Mouse (Mus musculus) spleen, adult 18-20 months (tissue): ENCODE data around the gene Myt1l.

ENCODE experiments used
- DNase-seq, 2 experiments: peaks; one replicate each; pipeline ENCODE4 v3.0.0; 2022; ENCODE audit warnings: mixed read lengths in 2 of 2

The Myt1l gene

DNA sequence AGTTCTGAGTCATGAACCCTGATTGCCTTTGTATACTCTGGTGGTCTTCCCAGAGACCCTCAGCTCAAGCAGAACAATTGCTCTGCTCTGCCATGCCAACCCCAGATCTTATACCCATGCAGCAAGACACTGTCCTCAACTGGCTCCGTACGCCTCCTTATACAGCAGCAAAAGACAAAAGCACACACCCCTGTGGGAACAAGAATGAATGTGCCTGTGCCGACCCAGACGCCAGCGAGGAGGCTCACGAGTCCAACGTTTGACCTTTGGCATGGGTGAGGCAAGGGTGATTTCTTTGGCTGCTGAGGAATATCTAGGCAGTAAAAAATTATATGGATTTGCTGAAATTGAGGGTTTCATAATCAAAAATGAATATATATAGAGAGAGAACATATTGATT, 143.8 kb downstream of the Myt1l start:
- no peak for DNase-seq

DNA sequence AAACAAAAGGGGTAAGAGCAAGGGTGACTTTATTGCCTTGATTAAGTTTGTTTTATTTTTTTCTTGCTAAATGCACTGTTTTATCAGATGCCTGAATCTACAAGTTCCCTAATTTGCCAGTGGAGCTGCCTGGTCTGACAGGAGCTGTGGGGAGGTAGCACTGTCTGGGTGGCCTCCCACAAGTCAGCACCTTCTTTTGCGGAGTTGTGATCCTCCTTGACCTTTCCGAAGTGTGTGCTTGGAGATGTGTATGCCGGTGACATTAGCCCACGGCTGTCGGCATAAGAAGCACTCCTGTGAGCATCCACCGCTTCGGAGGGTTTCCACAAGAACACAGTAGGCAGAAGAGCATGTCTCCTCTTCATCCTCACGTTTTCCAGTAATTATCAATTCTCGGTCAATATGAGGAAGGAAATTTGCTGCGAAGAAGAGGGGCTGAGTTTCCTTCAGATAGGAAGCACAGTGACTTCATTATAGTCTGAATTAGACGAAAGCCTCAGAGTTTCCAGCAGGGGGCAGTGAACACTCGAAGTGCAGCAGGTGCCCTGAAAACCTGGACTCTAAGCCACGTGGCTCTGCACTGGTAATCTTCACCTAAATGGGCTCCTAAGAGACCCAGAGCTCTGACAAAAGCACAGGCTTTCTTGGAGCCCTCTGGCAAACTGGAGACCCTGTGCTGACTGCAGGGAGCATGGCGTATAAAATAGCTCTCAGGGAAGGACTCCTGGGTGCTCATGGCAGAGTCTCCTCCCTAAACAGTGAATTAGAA, 147.6 kb downstream of the Myt1l start:
- DNase-seq = no peak

- DNase-seq = no peak
Observed at GRCm38 (mm10) chr12:29682384-29682783, 154.2 kb downstream of the Myt1l start.

- DNase-seq = no peak
Observed at GRCm38 (mm10) chr12:29682946-29683345, 154.8 kb downstream of the Myt1l start.

GRCm38 (mm10) chr12:29686241-29686640, 158.1 kb downstream of the Myt1l start:
- no peak for DNase-seq

GRCm38 (mm10) chr12:29691566-29691965, 163.4 kb downstream of the Myt1l start:
- DNase-seq = no peak

DNA sequence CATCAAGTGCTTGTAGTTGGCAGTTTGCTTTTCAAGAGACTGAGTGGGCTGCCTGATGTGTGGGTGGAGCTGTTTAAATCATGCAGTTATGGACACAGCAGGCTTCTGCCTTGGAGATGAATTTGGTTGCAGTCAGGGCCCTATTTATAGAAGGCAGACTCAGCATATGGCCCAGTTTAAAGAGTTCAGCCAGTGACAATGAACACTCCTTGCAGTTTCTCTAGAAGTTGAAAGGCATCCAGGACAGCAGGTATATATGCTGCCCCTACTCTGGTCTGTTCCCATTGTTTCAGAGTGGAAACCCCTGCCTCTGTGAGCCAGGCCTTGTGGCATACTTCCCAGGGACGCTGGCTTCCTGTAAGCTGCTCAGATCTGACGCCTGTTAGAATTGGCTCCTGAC, 167.0 kb downstream of the Myt1l start:
- no peak for DNase-seq

GRCm38 (mm10) chr12:29697526-29698500, 169.6 kb downstream of the Myt1l start:
- no peak for DNase-seq

GRCm38 (mm10) chr12:29698541-29698940, 170.4 kb downstream of the Myt1l start:
- no peak for DNase-seq

DNA sequence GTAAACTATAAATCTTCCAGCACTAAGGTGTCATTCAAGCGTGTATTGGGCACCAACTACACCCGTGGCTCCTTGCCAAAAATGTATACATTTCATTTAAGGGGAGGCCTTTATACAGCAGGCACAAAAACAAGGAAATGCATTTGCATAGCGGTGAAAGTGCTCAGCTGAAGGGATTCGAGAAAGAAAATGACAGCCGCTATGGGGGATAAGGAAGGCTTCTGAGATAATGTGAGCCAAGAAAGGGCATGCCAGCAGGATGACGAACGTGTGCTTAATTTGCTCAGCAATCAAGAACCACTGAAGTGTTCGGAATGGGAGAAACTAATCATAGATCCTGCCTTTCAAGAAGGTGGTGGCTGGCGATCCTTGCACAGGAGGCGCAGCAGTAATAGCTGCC, 170.8 kb downstream of the Myt1l start:
- DNase-seq = no peak

DNA sequence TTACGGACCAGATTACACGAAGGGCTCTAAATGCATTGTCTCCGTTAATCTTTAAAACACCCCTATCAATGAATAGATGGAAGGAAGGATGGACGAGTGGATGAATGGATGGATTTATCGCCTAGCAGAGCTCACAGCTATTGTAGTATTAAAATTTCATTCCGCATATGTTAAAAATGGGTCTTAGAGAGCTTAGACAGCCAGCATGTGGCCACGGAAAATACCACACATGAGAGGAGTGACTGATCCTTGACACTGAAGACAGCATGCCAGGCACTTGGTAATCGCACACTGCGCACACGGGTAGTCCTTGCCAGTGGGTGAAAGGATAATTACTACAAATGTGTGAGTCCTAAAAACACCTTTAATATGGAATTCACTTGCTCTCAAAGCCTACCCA, 171.2 kb downstream of the Myt1l start:
- DNase-seq = no peak

GRCm38 (mm10) chr12:29700026-29700425, 171.8 kb downstream of the Myt1l start:
- no peak for DNase-seq

GRCm38 (mm10) chr12:29701076-29701475, 172.9 kb downstream of the Myt1l start:
- no peak for DNase-seq

DNA sequence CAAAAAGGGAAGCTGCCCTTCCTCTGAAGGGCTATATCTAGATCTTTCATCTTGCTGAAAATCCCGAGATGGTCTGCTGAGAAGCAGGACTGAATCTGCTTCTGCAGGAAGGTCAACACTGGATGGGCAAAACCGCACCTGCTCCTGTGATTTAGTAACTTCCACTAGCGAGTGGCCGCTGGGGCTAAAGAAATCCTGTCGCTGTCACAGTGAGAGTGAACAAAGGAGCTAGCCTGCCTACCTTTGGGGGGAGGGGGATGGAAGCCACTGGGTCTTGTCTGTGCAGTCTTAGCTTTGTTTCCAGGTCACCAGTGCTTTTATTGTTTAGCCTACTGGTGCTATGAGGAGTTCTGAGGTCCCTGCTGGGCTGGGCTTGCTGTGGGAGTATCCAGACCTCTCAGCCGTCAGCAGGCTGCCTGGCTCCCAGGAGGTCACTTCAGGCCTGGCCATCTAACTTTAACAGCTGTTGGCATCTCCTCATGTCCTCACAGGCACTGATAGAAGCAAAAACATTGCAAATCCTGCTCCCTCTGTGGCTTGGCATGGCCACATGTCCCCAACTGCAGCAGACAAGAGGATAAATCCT, 173.6 kb downstream of the Myt1l start:
- DNase-seq = no peak

DNA sequence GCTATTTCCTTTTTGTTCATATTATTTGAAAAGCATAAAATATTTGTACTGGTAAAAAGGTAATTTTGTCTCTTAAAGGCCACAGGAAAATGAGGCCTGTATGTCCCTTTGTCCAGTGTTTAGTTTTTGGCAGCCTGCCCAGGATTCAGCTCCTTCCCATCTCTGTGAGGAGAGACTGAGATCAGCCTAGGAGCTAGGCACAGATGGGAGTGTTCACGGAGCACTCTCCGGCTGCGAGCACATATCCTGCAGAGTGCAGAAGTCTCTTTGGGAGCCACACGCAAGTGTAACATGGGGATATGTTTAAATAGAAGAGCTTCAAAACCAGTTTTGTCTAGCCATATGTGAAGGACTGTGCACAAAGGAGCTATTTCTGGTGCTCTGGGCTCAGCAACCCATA, 174.4 kb downstream of the Myt1l start:
- no peak for DNase-seq

GRCm38 (mm10) chr12:29703541-29703940, 175.4 kb downstream of the Myt1l start:
- DNase-seq = no peak

DNA sequence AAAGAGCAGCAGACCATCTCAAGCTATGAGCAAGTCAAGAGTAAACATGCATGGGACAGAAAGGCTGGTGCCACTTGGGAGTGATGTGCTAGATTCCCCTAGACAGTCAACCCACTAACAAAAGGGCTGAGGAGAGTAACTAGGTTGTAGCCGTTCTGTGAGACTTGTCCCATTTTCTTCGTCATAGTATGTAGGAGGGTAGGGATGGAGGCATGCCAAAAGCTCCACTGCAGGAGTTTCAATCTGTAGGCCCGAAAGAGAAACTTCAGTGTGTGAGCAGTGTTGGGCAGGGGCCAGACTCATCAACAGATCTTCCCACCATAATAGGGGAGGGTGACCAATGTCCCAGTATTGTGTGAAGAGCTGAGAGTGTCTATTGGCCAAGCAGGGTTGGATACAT, 178.9 kb downstream of the Myt1l start:
- no peak for DNase-seq

DNA sequence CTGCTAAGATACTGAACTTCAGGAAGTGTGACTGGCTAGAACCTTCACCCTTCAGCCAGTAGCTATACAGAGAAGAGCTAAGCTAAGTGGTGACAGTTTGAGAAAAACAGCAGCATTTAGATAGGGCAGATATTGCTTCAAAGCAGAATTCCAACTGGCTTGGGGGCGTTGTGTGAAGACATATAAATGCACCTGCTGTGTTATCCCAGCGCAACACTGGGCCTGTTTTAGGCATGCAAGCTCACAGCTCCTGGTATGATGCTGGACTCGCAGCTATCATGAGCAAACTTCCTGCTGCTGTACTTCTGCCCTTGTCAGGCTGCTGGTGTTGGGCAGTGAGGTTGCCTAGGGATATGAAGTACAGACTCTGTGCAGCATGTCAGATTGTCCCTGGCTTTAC, 180.0 kb downstream of the Myt1l start:
- DNase-seq = no peak

GRCm38 (mm10) chr12:29712795-29713721, 184.9 kb downstream of the Myt1l start:
- DNase-seq = no peak

GRCm38 (mm10) chr12:29723722-29724338, 195.6 kb downstream of the Myt1l start:
- DNase-seq = no peak

DNA sequence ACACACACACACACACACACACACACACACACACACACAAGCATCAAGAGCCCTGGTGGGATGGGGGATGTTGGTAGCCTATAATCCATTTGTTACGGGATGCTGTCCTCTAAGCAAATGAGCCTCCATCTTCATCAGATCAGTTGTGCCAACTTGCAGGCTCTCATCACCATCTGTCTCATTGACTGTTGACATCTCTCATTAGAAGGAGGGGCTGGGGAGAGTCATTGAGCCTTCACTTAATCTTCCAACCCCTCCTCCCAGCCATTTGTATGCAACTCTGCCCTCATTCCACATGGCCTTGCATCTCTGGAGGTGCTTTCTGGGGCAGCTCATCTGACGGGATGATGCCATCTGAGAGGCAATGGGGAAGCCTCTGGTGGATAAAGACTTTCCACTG, 200.1 kb downstream of the Myt1l start:
- no peak for DNase-seq
